Mouse (Mus musculus) A20 (cell line): Measurements from ENCODE around the gene Spen.

ENCODE experiments used
- DNase-seq: peaks from one replicate; pipeline ENCODE4 v3.0.0-alpha.2; 2011; ENCODE audit warnings: low read depth, low spot score

Spen gene

GRCm38 (mm10) chr4:141421423-141421822 is 117.0 kb downstream of the Spen start:
- no peak for DNase-seq

- no peak for DNase-seq
Observed at GRCm38 (mm10) chr4:141420886-141421285, 117.5 kb downstream of the Spen start.

- no peak for DNase-seq
Observed at GRCm38 (mm10) chr4:141420192-141420829, 118.1 kb downstream of the Spen start, which contains the start of gene Hspb7. Gene Hspb7, plus strand, starts transcription at chr4:141420779.

GRCm38 (mm10) chr4:141419398-141420191 is 118.8 kb downstream of the Spen start:
- DNase-seq, result peak; percentile 78
